Mouse (Mus musculus): ENCODE data around the gene Tnfrsf1b. TPM values are rescaled to one million over a fixed set of nuclear protein-coding genes. Genes with fewer than 3 reads are reported as not detected.

The Tnfrsf1b gene
- polyA plus RNA-seq, 1 experiment from 2014 or later, result 5.2 TPM

DNA sequence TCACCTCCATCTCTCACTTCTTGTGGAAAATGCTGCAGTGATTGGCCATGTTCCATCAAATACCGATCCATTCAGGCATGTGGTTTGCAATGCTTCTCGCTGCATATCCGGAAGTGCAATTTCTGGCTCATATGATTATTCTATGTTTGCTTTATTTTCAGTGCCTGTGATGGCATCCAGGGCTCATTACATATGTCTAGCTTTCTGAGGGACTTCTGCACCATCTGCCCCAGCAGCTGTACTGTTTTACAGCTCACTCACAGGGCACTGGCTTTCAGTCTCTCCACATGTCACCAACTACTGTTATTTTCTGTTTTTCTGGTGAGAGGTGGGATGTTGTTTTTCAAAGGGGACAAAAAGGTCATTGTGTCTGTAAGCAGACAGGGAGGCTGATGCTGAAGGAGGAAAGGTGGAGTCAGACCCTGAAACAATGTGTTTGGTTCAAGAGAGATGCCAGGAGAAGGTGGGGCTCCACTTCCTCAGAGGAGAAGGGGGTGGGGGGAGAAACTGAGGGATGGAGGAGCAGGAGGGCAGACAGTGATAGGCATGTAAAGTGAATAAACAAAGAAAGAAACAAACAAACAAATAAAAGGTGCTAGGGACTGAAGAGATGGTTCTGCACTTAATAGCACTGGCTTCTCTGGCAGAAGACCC is 38.8 kb downstream of the Tnfrsf1b start:
- Histone ChIP-seq H3K4me3 (ENCODE audit: low read length) (no peak overlapping the region), H3K36me3 (ENCODE audit: control insufficient read depth, insufficient read depth) (no peaks in the 10 kb centered on the region), H3K9me3 (replicated peaks; ENCODE audit: control insufficient read depth, low read length) (no peaks in the 10 kb centered on the region), H3K4me2 (ENCODE audit: low read depth, low read length) (no peak overlapping the region), H3K9ac (ENCODE audit: low read length) (no peak overlapping the region), H3K4me1 (ENCODE audit: control insufficient read depth, insufficient read depth, low read length) (no peaks in the 10 kb centered on the region; the same call in 1 of the 2 replicates), H3K27me3 (ENCODE audit: control insufficient read depth, insufficient read depth, low read length) (no peaks in the 10 kb centered on the region), H3K27ac (ENCODE audit: low read length) (no peak overlapping the region)
- no peak for ATAC-seq (replicated peaks; ENCODE audit: extremely low read depth, insufficient read depth, low FRiP score)
- WGBS, result 62% methylated on average over 3 of the region's 3 CpGs

DNA sequence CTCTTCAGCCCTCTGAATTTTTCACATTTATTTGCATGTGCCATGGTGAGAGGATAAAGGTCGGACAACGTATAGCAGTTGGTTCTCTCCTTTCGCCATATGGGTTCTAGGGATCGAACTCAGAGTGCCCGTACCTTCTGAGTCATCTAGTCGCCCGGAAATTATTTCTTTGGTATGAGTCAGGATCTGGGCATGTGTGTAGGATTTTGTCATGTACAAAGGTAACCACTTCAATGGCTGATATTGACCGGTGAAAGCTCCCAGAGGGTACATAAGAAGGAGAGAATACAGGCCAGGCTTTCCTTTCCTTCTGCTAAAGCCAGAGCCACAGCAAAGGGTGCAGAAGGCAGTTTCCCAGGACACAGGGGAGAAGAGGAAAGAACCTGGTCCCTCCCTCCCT is 41.9 kb downstream of the Tnfrsf1b start:
- no peak overlapping the region for H3K4me2 ChIP-seq (ENCODE audit: low read depth, low read length)
- H3K9ac ChIP-seq (ENCODE audit: low read length), result no peak overlapping the region
- H3K4me3 ChIP-seq (ENCODE audit: low read length), result no peak overlapping the region
- H3K4me1 ChIP-seq (ENCODE audit: control insufficient read depth, insufficient read depth, low read length), result peaks cover 11% of the 10 kb centered on the region
- no peaks in the 10 kb centered on the region for H3K27me3 ChIP-seq (ENCODE audit: control insufficient read depth, insufficient read depth, low read length)
- H3K36me3 ChIP-seq (ENCODE audit: control insufficient read depth, insufficient read depth), result no peaks in the 10 kb centered on the region
- no peak overlapping the region for H3K27ac ChIP-seq (ENCODE audit: low read length)
- WGBS, result 80% methylated on average over 8 of the region's 8 CpGs
- no peak for ATAC-seq (replicated peaks; ENCODE audit: extremely low read depth, insufficient read depth, low FRiP score)
- H3K9me3 ChIP-seq (replicated peaks; ENCODE audit: control insufficient read depth, low read length), result no peaks in the 10 kb centered on the region

DNA sequence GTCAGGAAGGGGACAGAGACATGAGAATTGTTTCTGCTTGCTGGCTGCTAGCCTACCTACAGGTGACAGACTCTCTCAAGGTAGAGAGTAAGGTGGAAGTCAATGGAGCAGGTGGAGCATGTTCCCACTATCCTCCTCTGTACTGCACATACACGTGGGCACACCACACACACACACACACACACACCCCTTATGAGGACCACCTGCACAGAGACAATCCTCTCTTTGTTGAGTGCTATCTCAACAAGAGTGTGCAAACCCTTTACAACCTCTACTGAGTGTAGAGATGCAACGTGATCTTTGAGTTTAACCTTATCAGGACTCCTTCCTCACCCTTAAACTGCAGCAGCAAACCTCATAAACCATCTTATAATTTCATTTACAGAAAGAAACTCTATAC is 43.4 kb downstream of the Tnfrsf1b start:
- Histone ChIP-seq H3K9ac (ENCODE audit: low read length) (no peak overlapping the region), H3K36me3 (ENCODE audit: control insufficient read depth, insufficient read depth) (no peaks in the 10 kb centered on the region), H3K4me2 (ENCODE audit: low read depth, low read length) (no peak overlapping the region), H3K9me3 (replicated peaks; ENCODE audit: control insufficient read depth, low read length) (no peaks in the 10 kb centered on the region), H3K4me3 (ENCODE audit: low read length) (no peak overlapping the region), H3K27me3 (ENCODE audit: control insufficient read depth, insufficient read depth, low read length) (no peaks in the 10 kb centered on the region), H3K27ac (ENCODE audit: low read length) (no peak overlapping the region), H3K4me1 (ENCODE audit: control insufficient read depth, insufficient read depth, low read length) (peaks cover 13% of the 10 kb centered on the region)
- no peak for ATAC-seq (replicated peaks; ENCODE audit: extremely low read depth, insufficient read depth, low FRiP score)
- WGBS, result 52% methylated on average over 2 of the region's 2 CpGs

DNA sequence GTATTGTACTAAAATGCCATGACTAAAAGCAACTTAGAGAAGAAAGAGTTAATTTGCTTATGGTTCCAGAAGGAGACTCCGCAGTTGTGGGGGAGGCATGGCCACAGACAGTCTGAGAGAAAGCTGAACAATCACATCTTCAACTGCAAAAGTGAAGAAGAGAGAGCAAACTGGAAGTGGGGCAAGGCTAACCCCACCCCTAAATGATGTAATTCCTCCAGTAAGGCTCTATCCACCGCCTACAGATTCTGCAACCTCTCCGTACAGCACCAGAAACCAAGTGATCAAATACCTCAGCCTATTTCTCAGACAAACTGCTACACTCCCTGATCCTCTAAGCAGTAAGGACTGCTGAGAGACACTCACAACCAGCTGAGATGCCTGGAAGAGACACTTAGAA is 45.2 kb downstream of the Tnfrsf1b start:
- no peaks in the 10 kb centered on the region for H3K9me3 ChIP-seq (replicated peaks; ENCODE audit: control insufficient read depth, low read length)
- 46% methylated on average over 3 of the region's 3 CpGs for WGBS
- no peak overlapping the region for H3K9ac ChIP-seq (ENCODE audit: low read length)
- H3K4me2 ChIP-seq (ENCODE audit: low read depth, low read length), result no peak overlapping the region
- H3K27ac ChIP-seq (ENCODE audit: low read length), result no peak overlapping the region
- H3K4me3 ChIP-seq (ENCODE audit: low read length), result no peak overlapping the region
- ATAC-seq (replicated peaks; ENCODE audit: extremely low read depth, insufficient read depth, low FRiP score), result no peak
- H3K4me1 ChIP-seq (ENCODE audit: control insufficient read depth, insufficient read depth, low read length), result peaks cover 13% of the 10 kb centered on the region
- no peaks in the 10 kb centered on the region for H3K36me3 ChIP-seq (ENCODE audit: control insufficient read depth, insufficient read depth)
- no peaks in the 10 kb centered on the region for H3K27me3 ChIP-seq (ENCODE audit: control insufficient read depth, insufficient read depth, low read length)

DNA sequence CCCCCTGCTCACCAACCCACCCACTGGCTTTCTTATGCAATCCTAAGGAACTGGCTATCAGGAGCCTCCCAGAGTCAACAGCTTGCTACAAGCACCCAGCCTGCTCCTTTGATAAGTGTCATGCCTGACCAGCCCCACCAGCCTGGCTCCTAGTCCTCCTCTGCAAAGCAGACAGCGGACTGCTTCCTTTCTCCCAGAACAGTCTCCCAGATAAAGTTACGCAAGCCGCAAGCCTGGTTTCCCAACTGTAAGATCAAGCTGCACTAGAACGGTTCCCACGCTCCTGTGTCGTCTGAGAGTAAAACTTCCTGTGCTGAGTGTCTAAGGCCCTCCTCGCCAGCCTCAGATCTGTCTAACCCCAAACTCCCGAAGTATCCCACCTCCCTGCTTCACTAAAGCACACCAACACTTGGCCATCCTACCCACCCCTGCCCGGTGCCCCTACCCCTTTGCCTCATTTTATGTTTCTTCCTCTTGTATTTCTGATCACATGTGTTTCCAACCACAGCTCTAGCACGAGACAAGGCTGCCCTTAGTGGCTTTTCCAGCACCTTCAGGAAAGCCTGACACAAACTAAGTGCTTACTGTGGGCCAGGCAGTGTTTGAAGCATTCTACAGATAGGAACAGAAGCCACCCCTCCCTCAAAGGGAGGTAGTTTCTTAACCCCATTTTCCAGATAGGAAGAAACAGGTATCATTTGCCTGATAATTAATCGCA is 46.5 kb downstream of the Tnfrsf1b start:
- 15% methylated on average over 11 of the region's 11 CpGs for WGBS
- Histone ChIP-seq H3K27ac (ENCODE audit: low read length) (peak overlapping the region; percentile 66), H3K27me3 (ENCODE audit: control insufficient read depth, insufficient read depth, low read length) (no peaks in the 10 kb centered on the region), H3K36me3 (ENCODE audit: control insufficient read depth, insufficient read depth) (no peaks in the 10 kb centered on the region), H3K4me3 (ENCODE audit: low read length) (no peak overlapping the region), H3K4me2 (ENCODE audit: low read depth, low read length) (peak overlapping the region; percentile 29), H3K9me3 (replicated peaks; ENCODE audit: control insufficient read depth, low read length) (no peaks in the 10 kb centered on the region), H3K9ac (ENCODE audit: low read length) (no peak overlapping the region), H3K4me1 (ENCODE audit: control insufficient read depth, insufficient read depth, low read length) (peaks cover 14% of the 10 kb centered on the region)
- peak; percentile 55 for ATAC-seq (replicated peaks; ENCODE audit: extremely low read depth, insufficient read depth, low FRiP score)

DNA sequence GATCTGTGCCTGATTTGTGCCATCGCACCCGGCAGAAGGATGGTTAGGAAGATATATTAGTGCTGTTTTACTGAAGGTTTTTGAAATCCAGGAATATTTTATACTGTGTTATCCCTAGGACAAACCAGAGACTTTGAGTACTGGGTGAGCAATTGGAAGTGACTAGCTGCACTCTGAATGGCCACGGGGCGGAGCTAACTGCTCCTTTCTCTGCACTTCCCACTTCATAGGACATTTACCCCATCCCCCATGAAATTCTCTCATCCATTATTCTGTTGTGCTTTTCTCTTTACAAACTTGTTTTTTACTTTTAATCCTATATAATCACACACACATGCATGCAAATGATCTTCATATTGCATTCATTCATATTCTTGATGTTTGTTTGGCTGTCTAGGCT is 50.1 kb downstream of the Tnfrsf1b start:
- Histone ChIP-seq H3K27ac (ENCODE audit: low read length) (no peak overlapping the region), H3K4me1 (ENCODE audit: control insufficient read depth, insufficient read depth, low read length) (peaks cover 29% of the 10 kb centered on the region), H3K36me3 (ENCODE audit: control insufficient read depth, insufficient read depth) (no peaks in the 10 kb centered on the region), H3K27me3 (ENCODE audit: control insufficient read depth, insufficient read depth, low read length) (no peaks in the 10 kb centered on the region), H3K9me3 (replicated peaks; ENCODE audit: control insufficient read depth, low read length) (no peaks in the 10 kb centered on the region), H3K4me2 (ENCODE audit: low read depth, low read length) (no peak overlapping the region), H3K9ac (ENCODE audit: low read length) (no peak overlapping the region), H3K4me3 (ENCODE audit: low read length) (no peak overlapping the region)
- WGBS, result 63% methylated on average over 4 of the region's 4 CpGs
- ATAC-seq (replicated peaks; ENCODE audit: extremely low read depth, insufficient read depth, low FRiP score), result no peak

DNA sequence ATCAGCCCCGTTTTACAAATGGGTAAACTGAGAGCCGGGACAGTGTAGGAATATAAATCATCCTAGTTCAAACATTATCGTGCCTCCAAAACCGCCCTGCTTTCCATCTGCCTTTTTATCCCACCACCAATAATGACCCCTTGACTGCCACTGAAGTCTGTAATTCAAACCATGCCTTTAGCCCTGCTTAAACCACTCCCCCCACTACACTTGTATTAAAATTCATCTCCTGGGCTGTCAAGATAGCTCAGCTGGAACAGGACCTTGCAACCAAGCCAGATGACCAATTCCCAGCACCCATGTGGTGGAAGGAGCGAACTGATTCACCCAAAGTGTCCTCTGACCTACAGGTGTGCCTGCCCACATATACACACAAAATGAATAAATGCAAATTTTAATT is 51.5 kb downstream of the Tnfrsf1b start:
- H3K9me3 ChIP-seq (replicated peaks; ENCODE audit: control insufficient read depth, low read length), result no peaks in the 10 kb centered on the region
- WGBS, result 23% methylated on average over 5 of the region's 5 CpGs
- no peak overlapping the region for H3K27ac ChIP-seq (ENCODE audit: low read length)
- peaks cover 4% of the 10 kb centered on the region; the same call in 1 of the 2 replicates for H3K36me3 ChIP-seq (ENCODE audit: control insufficient read depth, insufficient read depth)
- peaks cover 23% of the 10 kb centered on the region for H3K4me1 ChIP-seq (ENCODE audit: control insufficient read depth, insufficient read depth, low read length)
- H3K4me3 ChIP-seq (ENCODE audit: low read length), result peak overlapping the region; percentile 77
- H3K27me3 ChIP-seq (ENCODE audit: control insufficient read depth, insufficient read depth, low read length), result no peaks in the 10 kb centered on the region
- H3K4me2 ChIP-seq (ENCODE audit: low read depth, low read length), result peak overlapping the region; percentile 38; the same call in 1 of the 2 replicates
- no peak overlapping the region for H3K9ac ChIP-seq (ENCODE audit: low read length)
- ATAC-seq (replicated peaks; ENCODE audit: extremely low read depth, insufficient read depth, low FRiP score), result no peak

DNA sequence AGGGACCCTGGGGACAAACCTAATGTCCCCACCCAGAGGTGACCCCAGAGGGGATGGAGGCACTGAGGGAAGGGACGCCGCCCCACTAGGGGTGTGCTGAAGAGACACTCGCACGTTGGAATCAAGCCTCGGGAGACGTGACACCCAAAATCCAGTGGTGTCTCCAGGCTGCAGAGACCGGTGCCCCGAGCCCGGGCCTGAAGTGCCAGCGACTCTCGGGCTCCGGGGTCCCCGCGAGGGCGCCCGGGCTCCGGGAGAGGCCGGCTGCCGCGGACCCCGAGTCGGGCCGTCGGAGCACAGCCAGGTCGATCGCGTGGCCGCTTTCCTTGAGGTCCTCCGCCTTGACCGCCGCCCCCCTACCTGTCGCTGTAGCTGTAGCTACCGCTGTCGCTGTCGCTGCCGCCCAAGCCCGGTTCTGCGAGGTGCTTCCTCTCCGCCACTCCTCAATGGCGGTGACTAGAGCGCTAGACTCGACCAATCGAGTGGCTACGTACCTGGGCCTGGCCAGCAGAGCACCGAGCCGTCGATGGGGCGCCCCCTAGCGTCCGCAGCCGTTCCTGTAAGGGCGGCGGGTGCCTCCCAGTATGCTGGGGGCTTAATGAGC is 52.0 kb downstream of the Tnfrsf1b start, which contains the start of gene Vps13d:
Gene Vps13d, minus strand, starts transcription at position 447 of the 604 bp plus-strand sequence.
- WGBS, result under 1% methylated on average over 53 of the region's 53 CpGs

DNA sequence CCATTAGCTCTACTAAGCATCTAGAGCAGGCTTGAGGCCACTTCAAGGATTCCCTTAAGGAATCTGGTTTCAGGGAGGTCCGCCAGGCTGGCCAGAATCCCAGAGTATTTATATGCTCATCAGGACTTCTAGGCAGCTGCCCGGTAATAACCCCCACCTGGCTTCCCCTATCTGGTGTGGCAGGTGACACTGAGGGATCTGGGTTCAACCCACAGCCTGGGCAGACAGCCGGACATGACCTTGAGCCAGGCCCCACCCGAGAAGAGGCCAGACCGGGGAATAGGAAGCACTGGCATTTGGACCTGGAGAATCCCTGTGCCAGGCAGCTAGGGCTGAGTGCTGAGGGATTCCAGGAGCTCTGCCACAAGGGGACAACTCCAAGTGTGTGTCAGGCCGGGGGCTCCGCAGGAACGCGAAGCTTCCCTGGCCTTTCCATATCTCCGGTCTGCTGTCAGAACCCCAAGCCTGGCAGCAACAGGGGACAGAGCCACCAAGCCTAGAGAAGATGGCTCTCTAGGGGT is 52.6 kb downstream of the Tnfrsf1b start:
- ATAC-seq (replicated peaks; ENCODE audit: extremely low read depth, insufficient read depth, low FRiP score), result peak; percentile 68
- Histone ChIP-seq H3K9me3 (replicated peaks; ENCODE audit: control insufficient read depth, low read length) (no peaks in the 10 kb centered on the region), H3K27me3 (ENCODE audit: control insufficient read depth, insufficient read depth, low read length) (no peaks in the 10 kb centered on the region), H3K9ac (ENCODE audit: low read length) (peak overlapping the region; percentile 92), H3K4me1 (ENCODE audit: control insufficient read depth, insufficient read depth, low read length) (peaks cover 17% of the 10 kb centered on the region), H3K27ac (ENCODE audit: low read length) (peak overlapping the region; percentile 97), H3K4me2 (ENCODE audit: low read depth, low read length) (peak overlapping the region; percentile 80), H3K4me3 (ENCODE audit: low read length) (peak overlapping the region; percentile 77), H3K36me3 (ENCODE audit: control insufficient read depth, insufficient read depth) (peaks cover 5% of the 10 kb centered on the region; the same call in 1 of the 2 replicates)
- WGBS, result under 1% methylated on average over 10 of the region's 10 CpGs

More for the DNA sequence above, 52.0 kb downstream of the Tnfrsf1b start, which contains the start of gene Vps13d:
- Histone ChIP-seq H3K9ac (ENCODE audit: low read length) (peak within 1 kb of the TSS; percentile 92), H3K9me3 (replicated peaks; ENCODE audit: control insufficient read depth, low read length) (no peaks in the 10 kb centered on the region), H3K27ac (ENCODE audit: low read length) (peak within 1 kb of the TSS; percentile 97), H3K27me3 (ENCODE audit: control insufficient read depth, insufficient read depth, low read length) (no peaks in the 10 kb centered on the region), H3K4me1 (ENCODE audit: control insufficient read depth, insufficient read depth, low read length) (peaks cover 19% of the 10 kb centered on the region), H3K4me3 (ENCODE audit: low read length) (peak within 1 kb of the TSS; percentile 77), H3K4me2 (ENCODE audit: low read depth, low read length) (peak within 1 kb of the TSS; percentile 80), H3K36me3 (ENCODE audit: control insufficient read depth, insufficient read depth) (peaks cover 5% of the 10 kb centered on the region; the same call in 1 of the 2 replicates)
- ATAC-seq (replicated peaks; ENCODE audit: extremely low read depth, insufficient read depth, low FRiP score), result peak; percentile 76

Measured in heart, embryonic 16.5 days (tissue).